Mouse (Mus musculus): Measurements from ENCODE around the gene Tulp1. TPM values are rescaled to one million over a fixed set of nuclear protein-coding genes. Genes with fewer than 3 reads are reported as not detected.

Gene Tulp1
- polyA plus RNA-seq, 1 experiment from 2014 or later: 3.0 TPM

DNA sequence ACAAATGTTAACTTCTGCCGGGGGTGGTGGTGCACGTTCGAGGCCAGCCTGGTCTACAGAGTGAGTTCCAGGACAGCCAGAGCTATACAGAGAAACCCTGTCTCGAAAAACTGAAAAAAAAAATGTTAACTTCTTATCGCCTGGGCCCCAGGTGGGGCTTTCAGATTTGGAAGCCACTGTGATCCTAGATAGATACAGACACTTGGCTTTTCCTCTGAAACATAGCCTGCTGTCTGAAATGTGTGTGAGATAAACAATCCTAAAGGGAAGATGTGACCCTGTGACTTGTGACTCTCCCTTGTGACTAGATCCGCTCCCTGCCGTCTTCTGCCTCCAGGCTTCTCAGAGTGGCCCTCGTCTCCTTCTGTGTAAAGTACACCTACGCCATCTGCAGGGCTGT is 47.3 kb downstream of the Tulp1 start:
- 85% methylated on average over 9 of the region's 9 CpGs for WGBS

GRCm38 (mm10) chr17:28317091-28317490 is 47.9 kb downstream of the Tulp1 start:
- no peak for ATAC-seq (ENCODE audit: low FRiP score, low read depth)
- no peaks in the 10 kb centered on the region for H3K9me3 ChIP-seq
- no peak overlapping the region for H3K27ac ChIP-seq
- peaks cover 37% of the 10 kb centered on the region for H3K36me3 ChIP-seq
- no peak overlapping the region for H3K4me2 ChIP-seq (replicated peaks)
- no peak overlapping the region for H3K4me3 ChIP-seq
- peaks cover 10% of the 10 kb centered on the region for H3K4me1 ChIP-seq
- no peak overlapping the region for H3K9ac ChIP-seq
- H3K27me3 ChIP-seq (replicated peaks): no peaks in the 10 kb centered on the region
- WGBS: 65% methylated on average over 8 of the region's 8 CpGs

More for the DNA sequence above, 47.3 kb downstream of the Tulp1 start:
- Histone ChIP-seq H3K4me2 (replicated peaks) (no peak overlapping the region), H3K27me3 (replicated peaks) (no peaks in the 10 kb centered on the region), H3K9ac (no peak overlapping the region), H3K27ac (no peak overlapping the region), H3K4me1 (peaks cover 10% of the 10 kb centered on the region), H3K36me3 (peaks cover 37% of the 10 kb centered on the region), H3K9me3 (no peaks in the 10 kb centered on the region), H3K4me3 (no peak overlapping the region)
- no peak for ATAC-seq (ENCODE audit: low FRiP score, low read depth)

GRCm38 (mm10) chr17:28316476-28316875 is 48.5 kb downstream of the Tulp1 start:
- Histone ChIP-seq H3K4me2 (replicated peaks) (no peak overlapping the region), H3K27me3 (replicated peaks) (no peaks in the 10 kb centered on the region), H3K27ac (no peak overlapping the region), H3K4me1 (peaks cover 10% of the 10 kb centered on the region), H3K36me3 (peaks cover 37% of the 10 kb centered on the region), H3K9me3 (no peaks in the 10 kb centered on the region), H3K9ac (no peak overlapping the region), H3K4me3 (no peak overlapping the region)
- no peak for ATAC-seq (ENCODE audit: low FRiP score, low read depth)
- 92% methylated on average over 9 of the region's 9 CpGs for whole genome bisulfite sequencing

DNA sequence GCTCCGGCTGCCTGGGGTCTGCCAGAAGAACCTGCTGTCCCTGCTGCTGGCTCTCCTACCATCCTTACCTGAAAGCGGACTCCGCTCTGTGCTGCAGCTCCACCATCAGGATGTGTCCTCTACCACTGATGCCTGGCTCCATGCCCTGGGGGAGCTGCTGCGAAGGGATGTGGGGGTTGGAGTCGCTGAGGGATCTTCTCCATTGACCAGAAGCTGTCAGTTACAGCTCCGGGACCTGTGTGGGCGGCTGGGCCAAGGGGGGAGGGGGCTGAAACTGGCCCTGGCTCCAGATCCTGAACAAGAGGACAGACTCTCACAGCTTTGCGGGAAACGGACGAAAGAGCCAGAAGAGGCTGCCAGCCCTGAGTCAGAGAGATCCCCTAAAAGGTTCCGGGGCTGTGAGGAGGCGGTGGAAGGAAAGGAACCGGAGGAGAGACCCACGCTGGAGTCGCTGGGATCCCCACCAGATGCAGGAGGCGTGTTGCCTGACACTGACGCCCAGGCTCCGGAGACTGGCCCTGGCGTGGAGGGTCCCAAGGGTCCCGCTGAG is 49.3 kb downstream of the Tulp1 start:
- Histone ChIP-seq H3K9me3 (no peaks in the 10 kb centered on the region), H3K4me3 (no peak overlapping the region), H3K36me3 (peaks cover 32% of the 10 kb centered on the region), H3K9ac (peak overlapping the region; percentile 17; the same call in 1 of the 2 replicates), H3K27ac (no peak overlapping the region), H3K27me3 (replicated peaks) (no peaks in the 10 kb centered on the region), H3K4me2 (replicated peaks) (no peak overlapping the region; the same call in 1 of the 2 replicates), H3K4me1 (peaks cover 10% of the 10 kb centered on the region)
- ATAC-seq (ENCODE audit: low FRiP score, low read depth): no peak
- WGBS: 88% methylated on average over 20 of the region's 20 CpGs

- Histone ChIP-seq H3K9me3 (no peaks in the 10 kb centered on the region), H3K9ac (peak overlapping the region; percentile 87), H3K27ac (peak overlapping the region; percentile 79; the same call in 1 of the 2 replicates), H3K27me3 (replicated peaks) (no peaks in the 10 kb centered on the region), H3K36me3 (peaks cover 28% of the 10 kb centered on the region), H3K4me2 (replicated peaks) (peak overlapping the region; percentile 93), H3K4me3 (peak overlapping the region; percentile 83), H3K4me1 (peaks cover 10% of the 10 kb centered on the region)
- peak; percentile 25; the same call in 1 of the 2 replicates for ATAC-seq (ENCODE audit: low FRiP score, low read depth)
- WGBS: 3% methylated on average over 11 of the region's 11 CpGs
Observed at GRCm38 (mm10) chr17:28313880-28314225, 51.2 kb downstream of the Tulp1 start.

GRCm38 (mm10) chr17:28313212-28313879 is 51.7 kb downstream of the Tulp1 start, which contains the start of gene Fance:
TSS of gene Fance (plus strand) at chr17:28313519.
- H3K27ac ChIP-seq: peak within 1 kb of the TSS; percentile 79; the same call in 1 of the 2 replicates
- H3K9ac ChIP-seq: peak within 1 kb of the TSS; percentile 87
- H3K4me1 ChIP-seq: peaks cover 14% of the 10 kb centered on the region
- no peaks in the 10 kb centered on the region for H3K27me3 ChIP-seq (replicated peaks)
- peak within 1 kb of the TSS; percentile 83 for H3K4me3 ChIP-seq
- peaks cover 25% of the 10 kb centered on the region for H3K36me3 ChIP-seq
- H3K4me2 ChIP-seq (replicated peaks): peak within 1 kb of the TSS; percentile 93
- WGBS: under 1% methylated on average over 68 of the region's 69 CpGs
- H3K9me3 ChIP-seq: no peaks in the 10 kb centered on the region
- peak; percentile 98 for ATAC-seq (ENCODE audit: low FRiP score, low read depth)

- ATAC-seq (ENCODE audit: low FRiP score, low read depth): peak; percentile 35; the same call in 1 of the 2 replicates
Observed at GRCm38 (mm10) chr17:28312232-28313211, 52.5 kb downstream of the Tulp1 start.

GRCm38 (mm10) chr17:28311366-28312132 is 53.5 kb downstream of the Tulp1 start:
- H3K27ac ChIP-seq: no peak overlapping the region
- H3K4me3 ChIP-seq: no peak overlapping the region
- ATAC-seq (ENCODE audit: low FRiP score, low read depth): no peak
- no peak overlapping the region for H3K4me2 ChIP-seq (replicated peaks)
- H3K9me3 ChIP-seq: no peaks in the 10 kb centered on the region
- H3K36me3 ChIP-seq: peaks cover 8% of the 10 kb centered on the region
- WGBS: 79% methylated on average over 5 of the region's 5 CpGs
- H3K27me3 ChIP-seq (replicated peaks): no peaks in the 10 kb centered on the region
- H3K4me1 ChIP-seq: peaks cover 15% of the 10 kb centered on the region
- no peak overlapping the region for H3K9ac ChIP-seq

More at GRCm38 (mm10) chr17:28312232-28313211, 52.5 kb downstream of the Tulp1 start:
- Histone ChIP-seq H3K9ac (0 out of 2 replicates have a peak overlapping the region, but pooled peaks have one; percentile 2), H3K9me3 (no peaks in the 10 kb centered on the region), H3K4me2 (replicated peaks) (peak overlapping the region; percentile 93), H3K4me1 (peaks cover 15% of the 10 kb centered on the region), H3K27me3 (replicated peaks) (no peaks in the 10 kb centered on the region), H3K36me3 (peaks cover 18% of the 10 kb centered on the region), H3K27ac (no peak overlapping the region), H3K4me3 (peak overlapping the region; percentile 28)
- 27% methylated on average over 17 of the region's 17 CpGs for WGBS

DNA sequence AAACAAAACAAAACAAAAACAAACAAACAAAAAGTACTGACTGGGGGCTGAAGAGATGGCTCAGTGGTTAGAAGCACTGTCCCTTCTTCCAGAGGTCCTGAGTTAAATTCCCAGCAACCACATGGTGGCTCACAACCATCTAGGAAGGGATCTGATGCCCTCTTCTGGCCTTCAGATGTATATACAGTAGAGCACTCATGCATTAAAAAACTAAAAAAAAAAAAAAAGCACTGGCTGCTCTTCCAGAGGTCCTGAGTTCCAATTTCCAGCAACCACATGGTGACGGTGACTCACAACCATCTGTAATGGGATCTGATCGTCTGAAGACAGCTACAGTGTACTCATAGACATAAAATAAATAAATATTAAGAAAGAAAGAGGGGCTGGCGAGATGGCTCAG is 54.2 kb downstream of the Tulp1 start:
- Histone ChIP-seq H3K27ac (no peak overlapping the region), H3K4me2 (replicated peaks) (no peak overlapping the region), H3K9ac (no peak overlapping the region), H3K4me3 (no peak overlapping the region), H3K27me3 (replicated peaks) (no peaks in the 10 kb centered on the region), H3K4me1 (peaks cover 15% of the 10 kb centered on the region), H3K9me3 (no peaks in the 10 kb centered on the region), H3K36me3 (peaks cover under 1% of the 10 kb centered on the region)
- no peak for ATAC-seq (ENCODE audit: low FRiP score, low read depth)
- 81% methylated on average over 3 of the region's 3 CpGs for WGBS

- 19% methylated on average over 18 of the region's 18 CpGs for WGBS
- Histone ChIP-seq H3K4me1 (peaks cover 5% of the 10 kb centered on the region; the same call in 1 of the 2 replicates), H3K36me3 (no peaks in the 10 kb centered on the region), H3K27me3 (replicated peaks) (no peaks in the 10 kb centered on the region), H3K4me2 (replicated peaks) (no peak overlapping the region), H3K4me3 (no peak overlapping the region), H3K9me3 (no peaks in the 10 kb centered on the region), H3K9ac (no peak overlapping the region), H3K27ac (no peak overlapping the region)
- ATAC-seq (ENCODE audit: low FRiP score, low read depth): no peak
Observed at GRCm38 (mm10) chr17:28308297-28309195, 56.5 kb downstream of the Tulp1 start.

DNA sequence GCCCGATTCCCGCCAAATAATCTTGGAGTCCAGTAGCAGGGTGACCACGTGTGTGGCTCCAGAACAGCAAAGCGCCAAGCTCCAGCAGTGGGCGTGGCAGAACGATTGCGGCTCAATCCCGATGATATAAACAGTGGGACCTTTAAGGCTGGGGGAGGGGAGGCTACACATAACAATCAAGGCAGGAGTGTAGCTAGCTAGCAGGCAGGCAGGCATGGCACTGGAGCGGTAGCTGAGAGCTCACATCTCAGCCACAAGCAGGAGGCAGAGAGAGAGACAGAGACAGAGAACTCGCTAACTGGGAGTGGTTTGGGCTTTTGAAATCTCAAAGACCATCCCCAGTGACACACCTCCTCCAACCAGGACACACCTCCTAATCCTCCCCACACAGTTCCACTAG is 59.9 kb downstream of the Tulp1 start:
- 55% methylated on average over 10 of the region's 10 CpGs for WGBS
- Histone ChIP-seq H3K36me3 (no peaks in the 10 kb centered on the region), H3K9me3 (no peaks in the 10 kb centered on the region), H3K4me1 (peaks cover 13% of the 10 kb centered on the region), H3K4me3 (no peak overlapping the region), H3K9ac (no peak overlapping the region), H3K27me3 (replicated peaks) (no peaks in the 10 kb centered on the region), H3K4me2 (replicated peaks) (no peak overlapping the region), H3K27ac (no peak overlapping the region)
- no peak for ATAC-seq (ENCODE audit: low FRiP score, low read depth)
